ENCODE assay signal across 8 mouse cellular contexts in the genomic region with DNA sequence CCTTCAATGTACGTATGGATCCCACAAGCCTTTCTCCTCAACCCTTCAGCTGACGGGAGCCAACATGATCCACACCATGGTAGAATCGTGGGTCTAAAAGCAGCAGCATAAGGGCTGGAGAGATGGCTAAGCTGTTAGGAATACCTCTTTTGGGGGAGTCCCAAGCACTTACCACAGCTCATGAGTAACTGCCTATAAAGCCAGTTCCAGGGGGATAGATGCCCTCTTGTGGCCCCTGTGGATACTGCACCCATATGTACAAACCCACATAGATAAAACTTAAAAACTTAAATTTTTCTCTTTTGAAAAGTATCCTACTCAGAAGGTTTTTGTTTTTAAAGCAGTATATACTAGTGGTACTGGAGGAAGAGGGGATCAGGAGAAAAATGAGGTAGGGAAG.
A peak's percentile ranks its signal among the peaks of the same experiment; 100 is the strongest.
DNase-seq lines count a peak whose midpoint lies in the region; ATAC-seq lines count a peak whose summit lies in the region.

No protein-coding gene starts in this region.

- DNase-seq in kidney, adult 18-20 months: peak; percentile 68
- peak; percentile 8 to 19 for DNase-seq in CD8-positive naive resting alpha-beta T cell, adult 2 months (ENCODE audit: low read depth in 2 of 2, low spot score in 2 of 2)
- peak; percentile 50 for DNase-seq in adipocyte (ENCODE audit: low spot score)
- DNase-seq in embryonic facial prominence, embryonic 10.5 days (ENCODE audit: low spot score): peak; percentile 66
- peak; percentile 80 for DNase-seq in kidney, postnatal 4 days
- DNase-seq in naive thymus-derived CD4-positive, alpha-beta T cell, adult 2 months (ENCODE audit: low read depth): peak; percentile 62
- no peak for DNase-seq in yolk sac, embryonic 10.5 days (ENCODE audit: low spot score)

- H3K9me3 ChIP-seq in kidney, embryonic 14.5 days (ENCODE audit: control insufficient read depth, low read length): no peaks in the 10 kb centered on the region
- no peaks in the 10 kb centered on the region for H3K9me3 ChIP-seq in embryonic facial prominence, embryonic 10.5 days

- H3K4me1 ChIP-seq in kidney, embryonic 14.5 days (ENCODE audit: control insufficient read depth, insufficient read depth, low read length): no peaks in the 10 kb centered on the region
- H3K4me1 ChIP-seq in embryonic facial prominence, embryonic 10.5 days: no peaks in the 10 kb centered on the region

- no peak for ATAC-seq in kidney, embryonic 14.5 days (ENCODE audit: low FRiP score, low TSS enrichment)

- no peaks in the 10 kb centered on the region for H3K36me3 ChIP-seq in kidney, embryonic 14.5 days (ENCODE audit: control insufficient read depth, insufficient read depth, low read length)
- H3K36me3 ChIP-seq in embryonic facial prominence, embryonic 10.5 days (replicated peaks): no peaks in the 10 kb centered on the region

- no peak overlapping the region for H3K27ac ChIP-seq in kidney, embryonic 14.5 days (ENCODE audit: low read depth, low read length)
- no peak overlapping the region for H3K27ac ChIP-seq in embryonic facial prominence, embryonic 10.5 days (replicated peaks)

- no peaks in the 10 kb centered on the region for H3K27me3 ChIP-seq in kidney, embryonic 14.5 days (ENCODE audit: control insufficient read depth, insufficient read depth, low read length)
- no peaks in the 10 kb centered on the region for H3K27me3 ChIP-seq in embryonic facial prominence, embryonic 10.5 days (replicated peaks; ENCODE audit: low read depth, poor library complexity, severe bottlenecking)

- no peak overlapping the region for H3K9ac ChIP-seq in kidney, embryonic 14.5 days (ENCODE audit: low read depth, low read length)

- H3K4me3 ChIP-seq in kidney, embryonic 14.5 days (ENCODE audit: low read length): no peak overlapping the region
- H3K4me3 ChIP-seq in embryonic facial prominence, embryonic 10.5 days: no peak overlapping the region

- H3K4me2 ChIP-seq in kidney, embryonic 14.5 days (replicated peaks; ENCODE audit: low read depth, low read length): no peak overlapping the region

- WGBS in kidney, embryonic 14.5 days: 76% methylated on average over 3 of the region's 3 CpGs
- 62% methylated on average over 3 of the region's 3 CpGs for WGBS in embryonic facial prominence, embryonic 10.5 days
